Mouse (Mus musculus): ENCODE measurements at regions not wholly inside any gene's neighbourhood (a gene's known extent, or its start where the extent isn't known, plus 50 kb on each side); places are given as distances from the start of the nearest gene placed in this dataset.

DNA sequence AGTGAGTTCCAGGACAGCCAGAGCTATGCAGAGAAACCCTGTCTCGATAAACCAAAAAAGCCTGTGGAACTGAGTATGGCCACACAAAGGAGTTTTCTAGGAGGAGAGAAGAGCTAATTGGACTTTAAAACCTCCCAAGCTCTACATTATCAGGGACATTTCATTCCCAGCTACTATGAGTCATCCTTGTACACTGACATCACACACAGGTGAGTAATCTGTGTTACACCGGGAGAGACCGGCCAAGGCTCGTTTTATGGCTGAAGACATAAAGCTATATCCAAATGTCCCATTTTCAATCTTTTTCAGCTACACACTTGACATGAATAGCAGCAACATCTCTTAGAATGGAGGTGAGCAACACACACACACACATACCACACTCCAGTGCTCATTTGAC is 229.5 kb downstream of the Ankrd16 start:
- TF ChIP-seq CTCF (conservative IDR thresholded peaks at IDR 0.05; ENCODE audit: low read length) (no peak), NANOG (IDR thresholded peaks at IDR 0.05; ENCODE audit: borderline replicate concordance, low read length) (no peak), POU5F1 (IDR thresholded peaks at IDR 0.05; ENCODE audit: borderline replicate concordance, low read length) (no peak)

All from E14TG2a.4 (cell line).